12 mouse cellular contexts compared by ENCODE assay signal in genomic region chr10:110991307-110992046, GRCm38 (mm10). TPM values are rescaled to one million over a fixed set of nuclear protein-coding genes. Genes with fewer than 3 reads are reported as not detected.
DNase-seq lines count a peak whose midpoint lies in the region; ATAC-seq lines count a peak whose summit lies in the region.
"Had no signal": no experiment of that assay in that cellular context is flagged by ENCODE, and none has a peak within 500 bp of the region (broad histone marks: within the 10 kb centered on the region; RNA-seq: fewer than 3 reads in every experiment).

No protein-coding gene starts in this region.

- H3K27ac ChIP-seq in heart, embryonic 12.5 days (ENCODE audit: poor library complexity, severe bottlenecking): no peak overlapping the region
- H3K27ac ChIP-seq in liver, embryonic 11.5 days (ENCODE audit: low read depth, low read length): 0 out of 2 replicates have a peak overlapping the region, but pooled peaks have one; percentile 32
- H3K27ac ChIP-seq in liver, embryonic 16.5 days (ENCODE audit: low read length): peak overlapping the region; percentile 38
- H3K27ac ChIP-seq: neural tube, embryonic 12.5 days; stomach, embryonic 15.5 days had no signal

- intact Hi-C loops in heart, postnatal 10 days (cut with DNase I): loop anchor here (2.0 kb wide), 1 partner anchor 17 kb away; no protein-coding TSS in a partner anchor

- DNase-seq in heart, postnatal 10 days: no peak
- no peak for DNase-seq in liver, embryonic 11.5 days (ENCODE audit: low spot score)
- DNase-seq in liver: no peak
- no peak for DNase-seq in cerebellum, adult 18-20 months
- no peak for DNase-seq in urinary bladder, postnatal 36 days (ENCODE audit: low spot score in 2 of 2)
- DNase-seq: forebrain, postnatal 0 days; lung, postnatal 36 days; right cerebral cortex, postnatal 25 days had no signal

- H3K4me2 ChIP-seq in heart, embryonic 12.5 days: no peak overlapping the region
- H3K4me2 ChIP-seq in liver, embryonic 11.5 days: peak overlapping the region; percentile 41
- peak overlapping the region; percentile 33; the same call in 1 of the 2 replicates for H3K4me2 ChIP-seq in liver, embryonic 16.5 days (ENCODE audit: low read depth, low read length)
- H3K4me2 ChIP-seq: neural tube, embryonic 12.5 days; stomach, embryonic 15.5 days had no signal

- peak; percentile 29; the same call in 1 of the 2 replicates for ATAC-seq in heart, embryonic 12.5 days (ENCODE audit: insufficient number of reproducible peaks, low FRiP score)
- ATAC-seq in liver, embryonic 11.5 days (replicated peaks; ENCODE audit: low FRiP score): peak; percentile 37
- peak; percentile 36 for ATAC-seq in liver, embryonic 16.5 days (ENCODE audit: low read depth)
- ATAC-seq: forebrain, postnatal 0 days had no signal

- no peaks in the 10 kb centered on the region for H3K9me3 ChIP-seq in heart, embryonic 12.5 days (replicated peaks)
- H3K9me3 ChIP-seq in liver, embryonic 11.5 days (ENCODE audit: control insufficient read depth, low read length): no peaks in the 10 kb centered on the region
- no peaks in the 10 kb centered on the region for H3K9me3 ChIP-seq in liver, embryonic 16.5 days (replicated peaks; ENCODE audit: control insufficient read depth, low read length)
- H3K9me3 ChIP-seq: neural tube, embryonic 12.5 days; stomach, embryonic 15.5 days had no signal

- H3K4me1 ChIP-seq in heart, embryonic 12.5 days (replicated peaks): peaks cover 33% of the 10 kb centered on the region
- peaks cover 20% of the 10 kb centered on the region for H3K4me1 ChIP-seq in liver, embryonic 11.5 days (replicated peaks; ENCODE audit: control insufficient read depth, insufficient read depth, low read length)
- peaks cover 16% of the 10 kb centered on the region for H3K4me1 ChIP-seq in liver, embryonic 16.5 days (ENCODE audit: control insufficient read depth, low read depth, low read length)
- H3K4me1 ChIP-seq: stomach, embryonic 15.5 days had no signal

- H3K27me3 ChIP-seq in heart, embryonic 12.5 days (replicated peaks): no peaks in the 10 kb centered on the region
- no peaks in the 10 kb centered on the region for H3K27me3 ChIP-seq in liver, embryonic 11.5 days (replicated peaks; ENCODE audit: control insufficient read depth, insufficient read depth, low read length)
- H3K27me3 ChIP-seq in liver, embryonic 16.5 days (ENCODE audit: control insufficient read depth, insufficient read depth, low read depth, low read length): no peaks in the 10 kb centered on the region
- H3K27me3 ChIP-seq: neural tube, embryonic 12.5 days; stomach, embryonic 15.5 days had no signal

- WGBS in heart, embryonic 12.5 days: 59% methylated on average over 6 of the region's 6 CpGs
- WGBS in liver, embryonic 11.5 days: 52% methylated on average over 6 of the region's 6 CpGs
- 40% methylated on average over 6 of the region's 6 CpGs for WGBS in liver, embryonic 16.5 days (ENCODE audit: insufficient replicate concordance)

- no peak overlapping the region for H3K9ac ChIP-seq in heart, embryonic 12.5 days
- no peak overlapping the region for H3K9ac ChIP-seq in liver, embryonic 11.5 days (ENCODE audit: low read depth, low read length)
- H3K9ac ChIP-seq in liver, embryonic 16.5 days (ENCODE audit: low read depth, low read length): no peak overlapping the region
- H3K9ac ChIP-seq: forebrain, postnatal 0 days; neural tube, embryonic 12.5 days; stomach, embryonic 15.5 days had no signal

- no peak overlapping the region for H3K4me3 ChIP-seq in heart, embryonic 12.5 days
- no peak overlapping the region for H3K4me3 ChIP-seq in liver, embryonic 11.5 days (ENCODE audit: low read depth, low read length)
- no peak overlapping the region for H3K4me3 ChIP-seq in liver, embryonic 16.5 days (ENCODE audit: low read depth, low read length)
- H3K4me3 ChIP-seq: neural tube, embryonic 12.5 days; stomach, embryonic 15.5 days had no signal

- H3K36me3 ChIP-seq in heart, embryonic 12.5 days: no peaks in the 10 kb centered on the region
- H3K36me3 ChIP-seq in liver, embryonic 11.5 days (ENCODE audit: control insufficient read depth, insufficient read depth, low read length): no peaks in the 10 kb centered on the region
- no peaks in the 10 kb centered on the region for H3K36me3 ChIP-seq in liver, embryonic 16.5 days (ENCODE audit: control insufficient read depth, insufficient read depth)
- H3K36me3 ChIP-seq: neural tube, embryonic 12.5 days; stomach, embryonic 15.5 days had no signal

RNA-seq across cellular contexts. Expression of gene Zdhhc17, which starts 18.5 kb away (rescaled TPM):
- polyA plus RNA-seq in heart, embryonic 12.5 days (2016; fragmentation: Nextera tagmentation; extraction: Ambion mirVana): 17.9 and 21.0 TPM in 2 replicates
- total RNA-seq in heart, postnatal 10 days (2021): 10 to 100 TPM; 25.3 to 29.7 TPM
- 12.1 and 14.7 TPM in 2 replicates for polyA plus RNA-seq in liver, embryonic 11.5 days (2014; fragmentation: Nextera tagmentation; extraction: Ambion mirVana)
- polyA plus RNA-seq in liver, embryonic 16.5 days (2015; fragmentation: Nextera tagmentation; extraction: Ambion mirVana): 4.6 and 5.0 TPM in 2 replicates
